Mouse (Mus musculus): ENCODE results near the gene Gimap8.
"Not testable (repeated sequence)": the region's sequence is repeated elsewhere in the genome, so short reads cannot be mapped to it uniquely, and the experiment has no call there.

Gene Gimap8

GRCm38 (mm10) chr6:48646995-48647394 lies at the start of gene Gimap8:
Gimap8 (plus strand) TSS chr6:48647234.
- DNase-seq, result peak; percentile 81

- DNase-seq, result no peak
Measured at GRCm38 (mm10) chr6:48600594-48600993, 46.4 kb upstream of the Gimap8 start.

- peak; percentile 98 for DNase-seq
Measured at GRCm38 (mm10) chr6:48601271-48602079, 45.6 kb upstream of the Gimap8 start, which contains the start of gene Zfp775. Zfp775 (plus strand) TSS chr6:48602063.

GRCm38 (mm10) chr6:48602080-48602741 lies 44.8 kb upstream of the Gimap8 start:
- peak; percentile 54 for DNase-seq

GRCm38 (mm10) chr6:48608124-48608523 lies 38.9 kb upstream of the Gimap8 start:
- no peak for DNase-seq

- no peak for DNase-seq
Measured at GRCm38 (mm10) chr6:48609512-48609911, 37.5 kb upstream of the Gimap8 start.

DNA sequence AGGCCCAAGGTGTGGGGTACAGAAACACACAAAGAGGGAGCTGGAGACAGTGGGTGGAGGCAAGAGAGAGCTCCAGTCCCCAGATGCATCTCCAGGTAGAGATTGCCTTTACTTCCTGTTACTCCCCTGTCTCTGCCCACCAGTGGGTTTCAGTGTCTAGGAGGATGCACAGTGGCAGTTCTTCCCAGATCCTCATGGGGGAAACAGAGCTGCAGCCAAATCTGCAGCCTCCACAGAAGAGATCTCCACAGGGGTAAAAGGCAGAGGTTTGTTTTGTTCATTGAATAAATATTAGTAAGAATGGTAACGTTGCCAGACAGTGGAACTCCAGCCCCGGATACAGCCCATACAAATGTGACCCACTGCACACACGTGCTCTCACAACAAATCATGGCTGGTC lies 36.4 kb upstream of the Gimap8 start:
- no peak for DNase-seq

DNA sequence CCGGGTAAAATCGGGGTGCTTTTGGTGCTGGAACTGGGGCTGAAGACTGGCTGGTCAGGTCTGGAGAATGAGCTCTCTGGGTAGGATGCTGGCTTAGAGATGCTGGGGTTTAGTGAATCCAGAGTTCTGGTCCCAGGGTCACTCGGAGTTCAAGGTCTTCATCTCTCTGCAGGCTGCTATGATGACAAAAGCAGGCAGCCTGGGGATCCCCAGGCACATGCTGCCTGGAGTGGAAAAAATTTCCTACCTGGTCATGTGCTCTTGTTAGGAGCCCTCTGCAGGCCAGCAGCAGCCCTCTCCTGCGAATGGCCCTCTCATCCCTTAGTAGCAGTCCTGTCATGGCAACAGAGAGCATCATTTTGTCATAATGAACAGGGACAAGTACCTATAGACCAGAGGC lies 33.6 kb upstream of the Gimap8 start:
- no peak for DNase-seq

- DNase-seq, result no peak
Measured at GRCm38 (mm10) chr6:48614756-48615155, 32.3 kb upstream of the Gimap8 start.

GRCm38 (mm10) chr6:48620031-48620430 lies 27.0 kb upstream of the Gimap8 start:
- no peak for DNase-seq

- not testable (repeated sequence) for DNase-seq
Measured at GRCm38 (mm10) chr6:48622186-48622843, 24.7 kb upstream of the Gimap8 start.

- DNase-seq, result no peak
Measured at GRCm38 (mm10) chr6:48623460-48623859, 23.6 kb upstream of the Gimap8 start.

GRCm38 (mm10) chr6:48626464-48626863 lies 20.6 kb upstream of the Gimap8 start, which contains the start of gene AI854703:
AI854703 (plus strand) TSS chr6:48626764.
- DNase-seq, result no peak

DNA sequence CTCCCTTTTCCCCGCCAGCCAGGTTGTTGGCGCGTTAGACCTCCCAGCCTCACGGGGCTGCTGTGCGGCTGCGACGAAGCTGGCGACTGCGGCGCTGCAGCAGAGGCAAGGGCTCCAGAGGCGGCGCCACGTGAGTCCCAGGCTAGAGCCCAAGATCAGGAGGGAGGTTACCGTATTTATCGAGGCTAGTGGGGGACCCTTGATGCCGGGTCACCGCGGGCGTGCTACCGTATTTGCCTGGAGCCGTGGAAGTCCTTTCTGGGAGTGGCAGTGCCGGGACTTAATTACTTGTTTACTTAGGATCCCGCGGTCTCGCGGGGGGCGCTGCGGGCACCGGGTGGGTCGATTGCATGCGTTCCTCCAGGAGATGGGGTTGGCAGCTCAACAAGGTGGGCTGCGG lies 20.1 kb upstream of the Gimap8 start:
- peak; percentile 79 for DNase-seq

DNA sequence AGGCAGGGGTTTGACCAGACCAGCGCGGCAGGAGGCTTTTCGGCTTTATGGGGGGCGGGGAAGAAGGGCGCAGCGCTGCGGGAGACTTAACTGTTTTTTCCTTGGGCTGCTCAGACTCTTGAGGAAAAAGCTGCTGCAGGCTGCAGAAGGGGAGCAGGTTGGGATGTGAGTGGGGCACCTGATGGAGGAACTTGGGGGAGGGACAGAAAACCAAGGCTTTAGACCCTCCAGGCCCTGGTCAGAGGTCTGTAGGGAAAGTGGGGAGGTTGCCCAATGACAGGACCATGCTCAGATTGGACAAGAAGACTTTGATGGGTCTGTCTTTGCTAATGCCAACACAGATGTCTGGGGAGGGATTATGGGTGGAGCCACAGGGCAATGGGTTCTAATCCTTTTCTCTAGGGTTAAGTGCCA lies 19.5 kb upstream of the Gimap8 start:
- DNase-seq, result peak; percentile 45

DNA sequence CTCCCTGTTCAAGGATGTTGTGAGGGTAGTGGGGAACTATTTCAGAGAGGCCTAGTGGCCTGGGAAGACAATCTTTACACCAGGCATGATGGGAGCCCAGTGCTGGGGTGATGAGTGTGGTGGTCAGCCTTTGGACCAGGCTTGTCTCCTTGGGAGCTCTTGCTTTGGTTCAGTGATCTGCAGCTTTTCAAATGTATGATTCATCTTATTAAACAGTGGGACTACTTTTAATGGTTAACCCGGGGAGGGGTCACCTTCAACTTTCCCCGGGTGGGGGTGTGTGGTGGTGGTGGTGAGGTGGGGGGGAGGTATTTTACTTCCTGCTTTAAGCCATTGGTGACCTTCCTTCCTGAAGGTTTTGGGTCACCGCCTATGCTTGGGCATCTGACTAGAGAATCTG lies 18.7 kb upstream of the Gimap8 start:
- peak; percentile 70 for DNase-seq

- peak; percentile 60 for DNase-seq
Measured at GRCm38 (mm10) chr6:48628808-48629660, 18.0 kb upstream of the Gimap8 start.

DNA sequence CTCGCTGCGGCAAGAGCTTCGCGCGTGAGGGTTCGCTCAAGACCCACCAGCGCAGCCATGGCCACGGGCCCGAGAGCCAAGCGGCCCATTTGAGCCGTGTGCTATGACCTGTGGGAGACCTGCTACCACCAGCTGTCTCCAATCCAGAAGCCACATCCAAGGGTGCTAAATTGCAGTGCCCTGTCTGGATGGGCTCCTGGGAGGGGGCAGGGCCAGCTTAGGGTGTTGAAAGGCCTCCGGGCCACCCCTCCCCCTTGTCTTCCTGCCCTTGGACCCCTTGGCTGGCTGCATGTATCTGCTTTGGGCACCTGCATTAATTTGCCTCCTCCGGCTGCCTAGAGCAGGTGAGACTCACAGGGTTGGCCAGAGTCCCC lies 17.4 kb upstream of the Gimap8 start:
- DNase-seq, result peak; percentile 67

DNA sequence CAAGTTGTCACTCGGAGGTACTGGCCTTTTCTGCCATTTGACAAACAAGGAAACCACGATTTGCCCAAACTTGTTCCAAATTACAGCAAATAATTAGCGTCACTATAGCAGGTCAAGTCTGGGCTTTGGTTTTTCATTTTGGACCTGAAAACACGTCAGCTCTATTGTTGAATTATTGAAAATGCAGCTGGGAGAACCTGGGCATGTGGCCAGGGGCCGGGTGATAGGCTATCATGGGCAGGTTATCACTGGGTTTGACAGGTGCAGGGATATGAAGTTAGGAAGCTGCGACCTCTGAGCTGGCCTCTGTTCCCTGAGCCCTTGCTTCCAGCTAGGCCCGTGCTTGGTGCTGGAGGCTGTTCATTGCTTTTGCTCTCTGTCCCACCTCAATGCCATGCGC lies 16.2 kb upstream of the Gimap8 start:
- DNase-seq, result no peak

GRCm38 (mm10) chr6:48635105-48635504 lies 11.9 kb upstream of the Gimap8 start:
- no peak for DNase-seq

- DNase-seq, result no peak
Measured at GRCm38 (mm10) chr6:48636515-48636914, 10.5 kb upstream of the Gimap8 start.

DNA sequence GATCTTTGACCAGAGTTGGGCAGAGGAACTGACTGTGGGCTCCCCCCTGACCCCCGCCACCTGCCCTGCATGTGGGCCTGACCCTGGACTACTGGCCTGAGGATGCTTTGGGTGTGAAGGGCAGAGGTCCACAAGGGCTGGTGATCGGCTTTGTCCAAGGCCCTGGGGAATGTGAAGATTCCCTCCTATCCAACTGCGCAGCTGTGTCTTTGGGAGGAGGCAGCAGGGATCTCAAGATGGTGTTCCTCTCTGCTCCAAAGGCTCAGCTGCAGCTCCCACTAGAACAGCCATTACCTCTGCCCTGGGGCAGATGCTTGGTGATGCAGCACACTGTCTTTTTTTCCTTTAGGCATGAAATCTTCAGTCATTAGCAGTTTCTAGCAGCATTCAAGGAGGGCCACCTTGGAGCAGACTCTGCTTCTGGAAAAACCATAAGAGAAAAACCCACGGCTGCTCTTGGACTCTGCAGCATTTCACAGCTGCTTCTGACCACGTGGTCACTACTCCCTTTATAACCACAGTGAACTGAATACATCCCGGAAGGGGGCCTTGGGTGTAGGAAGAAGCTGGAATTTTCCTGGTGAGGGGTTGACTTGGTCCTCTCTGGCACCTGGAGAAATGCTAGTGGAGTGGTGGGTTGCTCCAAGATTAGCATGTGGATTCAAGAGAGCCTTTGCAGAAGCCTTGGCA lies 9.1 kb upstream of the Gimap8 start:
- no peak for DNase-seq

All from kidney, postnatal 10 days (tissue).